Mouse (Mus musculus): Measurements from ENCODE around the gene Gatad1. TPM values are rescaled to one million over a fixed set of nuclear protein-coding genes. Genes with fewer than 3 reads are reported as not detected.

The Gatad1 gene
- total RNA-seq, 2 experiments from 2014 or later, result 117 to 119 TPM

Small RNAs within 50 kb of the gene (microRNA-seq; reads per million reads assigned to microRNA genes)
- gene Gm22926, result not detected
- not detected for gene Gm26238

Other genes with a start within 250 kb of the Gatad1 start
- 10 to 100 TPM; 36.0 to 42.5 TPM for gene Fam133b, start 113.4 kb downstream of the Gatad1 start, total RNA-seq (2021)
- 1 to 10 TPM; 2.0 to 5.8 TPM for gene 1700109H08Rik, start 85.6 kb downstream of the Gatad1 start, total RNA-seq (2021)
- 10 to 100 TPM; 22.3 to 34.6 TPM for gene Pex1, start 61.1 kb downstream of the Gatad1 start, total RNA-seq (2021)
- gene Rbm48, start 60.6 kb downstream of the Gatad1 start, total RNA-seq (2021), result 10 to 100 TPM in 1 of 2 experiments, 1 to 10 TPM in 1; 8.5 to 16.3 TPM
- gene Tmbim7, start 6.0 kb downstream of the Gatad1 start, total RNA-seq (2021), result not detected
- 100 to 1,000 TPM; 106 to 111 TPM for gene Ankib1, start 145.7 kb upstream of the Gatad1 start, total RNA-seq (2021)
- gene Krit1, start 146.0 kb upstream of the Gatad1 start, total RNA-seq (2021), result 10 to 100 TPM; 40.1 to 67.3 TPM
- gene Lrrd1, start 188.0 kb upstream of the Gatad1 start, total RNA-seq (2021), result under 1 TPM; 0.15 to 0.34 TPM
- 10 to 100 TPM in 1 of 2 experiments, 1 to 10 TPM in 1; 5.9 to 10.4 TPM for gene Mterf1a, start 236.7 kb upstream of the Gatad1 start, total RNA-seq (2021)

All from left cerebral cortex, postnatal 36 days (tissue).